Mouse (Mus musculus): ENCODE data around the gene Cplx2. TPM values are rescaled to one million over a fixed set of nuclear protein-coding genes. Genes with fewer than 3 reads are reported as not detected.

Gene Cplx2
- polyA plus RNA-seq, 1 experiment from 2014 or later: 15.8 TPM

DNA sequence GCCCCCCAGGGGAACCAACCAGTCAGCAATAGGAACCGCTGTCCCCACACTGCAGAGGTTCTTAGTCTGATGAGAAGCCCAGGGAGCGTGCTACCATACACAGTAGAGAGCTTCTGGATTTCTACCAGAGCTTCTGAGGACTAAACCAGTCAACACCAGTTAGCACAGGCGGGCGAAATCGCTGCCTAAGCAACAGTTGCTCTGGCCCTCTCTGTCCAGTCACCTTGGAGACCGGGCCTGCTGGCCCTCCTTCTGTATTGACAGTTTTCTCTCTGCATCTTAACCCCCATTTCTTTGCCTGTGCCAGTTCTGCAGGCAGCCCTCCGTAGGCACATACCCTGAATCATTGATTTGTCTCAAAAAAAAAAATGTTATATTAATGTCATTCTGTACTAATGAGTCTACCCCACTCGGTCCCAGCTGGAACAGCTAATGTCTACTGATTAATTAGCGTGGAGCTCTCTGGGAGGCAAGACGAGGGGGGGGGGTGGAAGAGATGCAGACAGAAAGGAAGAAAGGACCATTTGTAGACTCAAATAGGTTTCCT, 47.7 kb downstream of the Cplx2 start:
- Histone ChIP-seq H3K36me3 (no peaks in the 10 kb centered on the region), H3K4me3 (no peak overlapping the region), H3K9me3 (no peaks in the 10 kb centered on the region), H3K27me3 (no peaks in the 10 kb centered on the region), H3K4me1 (replicated peaks) (peaks cover 20% of the 10 kb centered on the region), H3K27ac (peak overlapping the region; percentile 81), H3K4me2 (no peak overlapping the region), H3K9ac (no peak overlapping the region)
- peak; percentile 71 for ATAC-seq (ENCODE audit: low FRiP score)
- 58% methylated on average over 10 of the region's 10 CpGs for WGBS

GRCm38 (mm10) chr13:54420226-54420625, 49.1 kb downstream of the Cplx2 start:
- no peaks in the 10 kb centered on the region for H3K9me3 ChIP-seq
- no peak overlapping the region for H3K4me3 ChIP-seq
- H3K27me3 ChIP-seq: no peaks in the 10 kb centered on the region
- H3K4me1 ChIP-seq (replicated peaks): peaks cover 29% of the 10 kb centered on the region
- H3K4me2 ChIP-seq: no peak overlapping the region
- H3K9ac ChIP-seq: no peak overlapping the region; the same call in 1 of the 2 replicates
- 57% methylated on average over 12 of the region's 12 CpGs for WGBS
- H3K27ac ChIP-seq: no peak overlapping the region
- no peak for ATAC-seq (ENCODE audit: low FRiP score)
- no peaks in the 10 kb centered on the region for H3K36me3 ChIP-seq

DNA sequence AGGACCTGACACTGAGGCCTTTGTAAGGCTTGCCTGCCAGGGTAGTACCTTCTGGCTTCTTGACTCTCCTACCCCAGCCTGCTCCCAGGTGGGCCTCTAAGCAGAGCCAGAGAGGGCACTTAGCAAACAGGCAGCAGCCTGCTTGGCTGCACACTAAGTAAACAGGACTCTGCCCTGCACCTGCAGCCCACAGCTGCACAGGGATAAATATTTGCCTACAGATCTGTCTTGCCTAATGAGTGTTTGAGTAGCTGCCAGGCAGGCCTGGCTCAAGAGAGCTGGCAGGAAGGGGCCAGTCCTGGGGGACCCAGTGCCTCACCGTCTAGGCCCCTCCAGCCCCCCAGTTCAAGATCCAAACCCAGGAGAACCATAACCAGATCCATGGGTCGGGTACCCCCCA, 54.1 kb downstream of the Cplx2 start:
- no peaks in the 10 kb centered on the region for H3K27me3 ChIP-seq
- H3K4me1 ChIP-seq (replicated peaks): peaks cover 13% of the 10 kb centered on the region
- H3K9ac ChIP-seq: no peak overlapping the region
- peak overlapping the region; percentile 45 for H3K27ac ChIP-seq
- no peaks in the 10 kb centered on the region for H3K9me3 ChIP-seq
- WGBS: 42% methylated on average over 2 of the region's 2 CpGs
- ATAC-seq (ENCODE audit: low FRiP score): peak; percentile 63
- H3K36me3 ChIP-seq: no peaks in the 10 kb centered on the region
- H3K4me2 ChIP-seq: no peak overlapping the region
- no peak overlapping the region for H3K4me3 ChIP-seq

- no peak for ATAC-seq (ENCODE audit: low FRiP score)
- Histone ChIP-seq H3K4me2 (no peak overlapping the region), H3K9me3 (no peaks in the 10 kb centered on the region), H3K9ac (no peak overlapping the region), H3K4me1 (replicated peaks) (peaks cover 13% of the 10 kb centered on the region), H3K27ac (no peak overlapping the region), H3K27me3 (no peaks in the 10 kb centered on the region), H3K36me3 (no peaks in the 10 kb centered on the region), H3K4me3 (no peak overlapping the region)
- WGBS: 78% methylated on average over 10 of the region's 10 CpGs
Observed at GRCm38 (mm10) chr13:54426781-54427655, 55.9 kb downstream of the Cplx2 start.

DNA sequence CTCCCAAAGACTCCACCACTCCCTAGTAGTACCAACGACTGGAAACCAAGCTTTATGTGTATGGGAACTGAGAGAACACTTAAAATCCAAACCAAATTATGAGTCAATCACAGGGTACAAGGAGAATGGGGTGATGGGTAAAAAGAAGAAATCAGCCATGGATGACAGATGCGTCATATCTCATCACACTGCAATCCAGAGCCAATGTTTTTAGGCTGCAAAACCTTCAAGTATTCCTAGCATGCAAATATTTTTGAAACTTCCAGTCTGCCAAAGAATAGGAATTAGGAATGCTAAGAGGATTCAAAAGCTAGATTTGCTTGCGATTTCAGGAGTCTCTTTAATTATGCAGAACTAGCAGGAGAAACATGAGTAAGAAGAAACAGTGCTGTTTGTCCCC, 57.6 kb downstream of the Cplx2 start:
- Histone ChIP-seq H3K27me3 (no peaks in the 10 kb centered on the region), H3K9ac (no peak overlapping the region), H3K27ac (no peak overlapping the region), H3K4me2 (no peak overlapping the region), H3K4me1 (replicated peaks) (peaks cover 13% of the 10 kb centered on the region), H3K36me3 (no peaks in the 10 kb centered on the region), H3K4me3 (no peak overlapping the region), H3K9me3 (no peaks in the 10 kb centered on the region)
- ATAC-seq (ENCODE audit: low FRiP score): no peak
- 79% methylated on average over 3 of the region's 3 CpGs for WGBS

DNA sequence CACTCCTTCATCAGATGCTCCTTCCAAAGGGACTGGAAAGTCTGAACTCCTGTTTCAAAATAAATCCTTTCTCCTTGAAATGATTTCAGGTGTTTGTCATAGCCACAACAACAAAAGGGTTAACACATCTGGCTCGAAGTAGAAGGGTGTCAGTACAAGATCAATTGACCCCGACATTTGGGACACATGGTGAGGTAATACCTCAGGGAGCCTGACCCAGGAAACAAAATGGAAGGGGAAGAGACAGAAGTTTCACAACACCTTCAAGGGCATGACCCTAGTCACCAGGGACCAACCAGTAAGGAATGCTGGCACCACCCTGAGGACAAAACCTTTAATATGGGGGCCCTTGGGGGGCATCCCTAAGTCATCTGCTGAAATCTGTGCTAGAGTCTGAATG, 58.9 kb downstream of the Cplx2 start:
- peaks cover 5% of the 10 kb centered on the region for H3K4me1 ChIP-seq (replicated peaks)
- H3K36me3 ChIP-seq: no peaks in the 10 kb centered on the region
- H3K9ac ChIP-seq: no peak overlapping the region
- no peak overlapping the region for H3K4me3 ChIP-seq
- H3K27ac ChIP-seq: no peak overlapping the region
- H3K27me3 ChIP-seq: no peaks in the 10 kb centered on the region
- H3K4me2 ChIP-seq: no peak overlapping the region
- no peaks in the 10 kb centered on the region for H3K9me3 ChIP-seq
- no peak for ATAC-seq (ENCODE audit: low FRiP score)
- 63% methylated on average over 2 of the region's 2 CpGs for WGBS

DNA sequence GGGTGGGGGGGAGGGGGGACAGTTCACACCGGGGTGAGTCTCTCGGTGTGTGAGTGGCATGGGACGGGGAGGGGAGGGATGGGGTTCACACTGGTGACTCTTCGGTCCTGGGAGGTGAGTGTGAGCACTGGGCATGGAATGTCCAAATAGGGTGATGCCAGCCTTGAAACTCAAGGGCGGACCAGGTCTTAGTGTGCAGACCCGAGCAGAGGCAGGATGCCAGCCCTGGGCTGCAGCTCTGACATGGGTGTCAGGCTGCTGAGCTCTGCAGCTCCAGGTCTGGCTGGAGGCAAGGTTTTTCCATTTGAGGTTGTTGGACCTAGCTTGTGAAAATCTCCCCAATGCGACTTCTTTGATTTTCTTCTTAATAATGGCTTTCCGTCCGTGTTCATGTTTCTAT, 60.0 kb downstream of the Cplx2 start:
- 86% methylated on average over 9 of the region's 9 CpGs for WGBS
- no peak overlapping the region for H3K4me2 ChIP-seq
- no peaks in the 10 kb centered on the region for H3K4me1 ChIP-seq (replicated peaks)
- no peak for ATAC-seq (ENCODE audit: low FRiP score)
- no peaks in the 10 kb centered on the region for H3K9me3 ChIP-seq
- no peak overlapping the region for H3K4me3 ChIP-seq
- no peaks in the 10 kb centered on the region for H3K27me3 ChIP-seq
- no peak overlapping the region for H3K27ac ChIP-seq
- H3K36me3 ChIP-seq: no peaks in the 10 kb centered on the region
- H3K9ac ChIP-seq: no peak overlapping the region

Other genes with a start within 250 kb of the Cplx2 start
- gene Hrh2, start 179.2 kb upstream of the Cplx2 start, polyA plus RNA-seq (2015; fragmentation: Nextera tagmentation; extraction: Ambion mirVana): 0.45 and 0.53 TPM in 2 replicates
- 94.5 and 105 TPM in 2 replicates for gene Thoc3, start 97.5 kb downstream of the Cplx2 start, polyA plus RNA-seq (2015; fragmentation: Nextera tagmentation; extraction: Ambion mirVana)
- gene Simc1, start 132.4 kb downstream of the Cplx2 start, polyA plus RNA-seq (2015; fragmentation: Nextera tagmentation; extraction: Ambion mirVana): 21.0 and 21.4 TPM in 2 replicates
- 239 and 245 TPM in 2 replicates for gene 4833439L19Rik, start 194.1 kb downstream of the Cplx2 start, polyA plus RNA-seq (2015; fragmentation: Nextera tagmentation; extraction: Ambion mirVana)
- gene Arl10, start 203.7 kb downstream of the Cplx2 start, polyA plus RNA-seq (2015; fragmentation: Nextera tagmentation; extraction: Ambion mirVana): 76.2 and 77.7 TPM in 2 replicates
- gene Nop16, start 218.7 kb downstream of the Cplx2 start, polyA plus RNA-seq (2015; fragmentation: Nextera tagmentation; extraction: Ambion mirVana): 53.0 and 53.1 TPM in 2 replicates
- gene Higd2a, start 218.9 kb downstream of the Cplx2 start, polyA plus RNA-seq (2015; fragmentation: Nextera tagmentation; extraction: Ambion mirVana): 232 and 248 TPM in 2 replicates
- gene Cltb, start 240.0 kb downstream of the Cplx2 start, polyA plus RNA-seq (2015; fragmentation: Nextera tagmentation; extraction: Ambion mirVana): 132 and 135 TPM in 2 replicates